Mouse (Mus musculus) limb, embryonic 13.5 days (tissue): ENCODE results near the gene Tfeb. TPM values are rescaled to one million over a fixed set of nuclear protein-coding genes. Genes with fewer than 3 reads are reported as not detected.

Source experiments
- ATAC-seq: fragments of 200-750 bp; cut with Nextera tagmentation; 2 replicates; pipeline ENCODE4 v1.8.0; 2017; ENCODE audit warnings: low read depth, moderate number of reproducible peaks, moderate TSS enrichment; ENCODE audit not compliant: low FRiP score
- H3K27ac ChIP-seq: fragments of 300-500 bp; sonication (generic); 2 replicates; pipeline ENCODE4 v1.5.1; 2015; ENCODE audit warnings: inconsistent platforms, mild to moderate bottlenecking, moderate library complexity
- H3K27me3 ChIP-seq: fragments of 300-500 bp; sonication (generic); 2 replicates; pipeline ENCODE4 v1.6.1; 2015; ENCODE audit warnings: mild to moderate bottlenecking, inconsistent platforms
- H3K36me3 ChIP-seq: fragments of 300-500 bp; sonication (generic); 2 replicates; pipeline ENCODE4 v1.6.1; 2015; ENCODE audit warnings: inconsistent platforms, mild to moderate bottlenecking, moderate library complexity
- H3K4me1 ChIP-seq: fragments of 300-500 bp; sonication (generic); 2 replicates; pipeline ENCODE4 v1.6.1; 2015; ENCODE audit warnings: inconsistent platforms
- H3K4me2 ChIP-seq: fragments of 300-500 bp; sonication (generic); replicated peaks from 2 replicates; pipeline ENCODE4 v1.6.1; 2015; ENCODE audit warnings: inconsistent platforms, mild to moderate bottlenecking, moderate library complexity
- H3K4me3 ChIP-seq: fragments of 300-500 bp; sonication (generic); 2 replicates; pipeline ENCODE4 v1.5.1; 2015; ENCODE audit warnings: moderate library complexity, mild to moderate bottlenecking, inconsistent platforms
- H3K9ac ChIP-seq: fragments of 300-500 bp; sonication (generic); 2 replicates; pipeline ENCODE4 v1.6.1; 2015; ENCODE audit warnings: mild to moderate bottlenecking, inconsistent platforms
- H3K9me3 ChIP-seq: fragments of 300-500 bp; sonication (generic); 2 replicates; pipeline ENCODE4 v1.6.1; 2016; ENCODE audit warnings: inconsistent platforms
- WGBS: fragments of 180-500 bp; shearing (Covaris S2); methylation state at CpG from one replicate; pipeline ENCODE4 v1.1.7; 2015; 5-methylcytosine and 5-hydroxymethylcytosine counted together
- polyA plus RNA-seq: library from polyadenylated mRNA; unstranded; fragments of >200 nt; fragmentation: Nextera tagmentation; extraction: Ambion mirVana; gene quantifications from 2 replicates; pipeline ENCODE4 v1.2.1, GENCODE M21; 2015

Tfeb gene
- polyA plus RNA-seq, 1 experiment from 2014 or later = 8.8 TPM

GRCm38 (mm10) chr17:47782486-47782885 is 45.7 kb downstream of the Tfeb start:
- Histone ChIP-seq H3K4me2 (no peak overlapping the region), H3K9me3 (peaks cover 4% of the 10 kb centered on the region; the same call in 1 of the 2 replicates), H3K4me3 (no peak overlapping the region), H3K4me1 (peaks cover 15% of the 10 kb centered on the region), H3K36me3 (no peaks in the 10 kb centered on the region), H3K27ac (no peak overlapping the region), H3K27me3 (peaks cover 7% of the 10 kb centered on the region; the same call in 1 of the 2 replicates), H3K9ac (no peak overlapping the region)
- ATAC-seq = no peak
- 85% methylated on average over 3 of the region's 3 CpGs for WGBS

GRCm38 (mm10) chr17:47783445-47784223 is 46.8 kb downstream of the Tfeb start:
- Histone ChIP-seq H3K27me3 (peaks cover 7% of the 10 kb centered on the region; the same call in 1 of the 2 replicates), H3K36me3 (no peaks in the 10 kb centered on the region), H3K9me3 (peaks cover 4% of the 10 kb centered on the region; the same call in 1 of the 2 replicates), H3K4me3 (no peak overlapping the region), H3K4me2 (no peak overlapping the region), H3K4me1 (peaks cover 27% of the 10 kb centered on the region), H3K9ac (no peak overlapping the region), H3K27ac (no peak overlapping the region)
- 63% methylated on average over 8 of the region's 8 CpGs for WGBS
- no peak for ATAC-seq

GRCm38 (mm10) chr17:47784411-47784810 is 47.6 kb downstream of the Tfeb start:
- 91% methylated on average over 6 of the region's 6 CpGs for WGBS
- Histone ChIP-seq H3K4me2 (no peak overlapping the region), H3K4me3 (no peak overlapping the region), H3K36me3 (no peaks in the 10 kb centered on the region), H3K27ac (no peak overlapping the region), H3K9me3 (peaks cover 4% of the 10 kb centered on the region; the same call in 1 of the 2 replicates), H3K27me3 (peaks cover 7% of the 10 kb centered on the region; the same call in 1 of the 2 replicates), H3K4me1 (peaks cover 33% of the 10 kb centered on the region), H3K9ac (no peak overlapping the region)
- ATAC-seq = no peak

- H3K9ac ChIP-seq = peak overlapping the region; percentile 43; the same call in 1 of the 2 replicates
- H3K27me3 ChIP-seq = peaks cover 10% of the 10 kb centered on the region; the same call in 1 of the 2 replicates
- peaks cover 4% of the 10 kb centered on the region; the same call in 1 of the 2 replicates for H3K36me3 ChIP-seq
- peak overlapping the region; percentile 77 for H3K27ac ChIP-seq
- H3K4me1 ChIP-seq = peaks cover 38% of the 10 kb centered on the region
- peak overlapping the region; percentile 34 for H3K4me2 ChIP-seq
- ATAC-seq = no peak
- 41% methylated on average over 8 of the region's 8 CpGs for WGBS
- peaks cover 2% of the 10 kb centered on the region; the same call in 1 of the 2 replicates for H3K9me3 ChIP-seq
- no peak overlapping the region for H3K4me3 ChIP-seq
Observed at GRCm38 (mm10) chr17:47787632-47788031, 50.8 kb downstream of the Tfeb start.

DNA sequence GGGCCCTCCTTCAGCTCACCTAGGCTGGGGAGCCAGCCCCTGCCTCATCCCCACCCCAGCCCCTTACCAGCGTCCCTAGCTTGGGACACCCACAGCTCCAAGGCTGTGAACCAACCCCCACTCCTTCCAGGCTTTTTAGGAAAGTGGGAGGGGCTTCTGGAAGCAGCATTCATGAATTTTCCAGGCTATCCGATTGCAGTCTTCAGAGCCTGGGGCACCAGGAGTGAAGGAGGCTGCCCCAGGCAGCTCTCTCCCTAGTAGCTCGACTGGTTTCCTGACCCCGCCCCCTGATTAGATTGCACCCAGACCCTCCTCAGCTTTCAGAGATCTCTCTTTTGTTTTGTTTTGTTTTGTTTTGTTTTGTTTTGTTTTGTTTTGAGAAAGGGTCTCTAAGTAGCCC is 51.5 kb downstream of the Tfeb start:
- Histone ChIP-seq H3K9me3 (no peaks in the 10 kb centered on the region), H3K4me3 (no peak overlapping the region), H3K36me3 (peaks cover 4% of the 10 kb centered on the region; the same call in 1 of the 2 replicates), H3K4me2 (peak overlapping the region; percentile 34), H3K4me1 (peaks cover 44% of the 10 kb centered on the region), H3K27ac (peak overlapping the region; percentile 77), H3K9ac (0 out of 2 replicates have a peak overlapping the region, but pooled peaks have one; percentile 43), H3K27me3 (peaks cover 10% of the 10 kb centered on the region; the same call in 1 of the 2 replicates)
- peak; percentile 26 for ATAC-seq
- WGBS = 2% methylated on average over 4 of the region's 4 CpGs

DNA sequence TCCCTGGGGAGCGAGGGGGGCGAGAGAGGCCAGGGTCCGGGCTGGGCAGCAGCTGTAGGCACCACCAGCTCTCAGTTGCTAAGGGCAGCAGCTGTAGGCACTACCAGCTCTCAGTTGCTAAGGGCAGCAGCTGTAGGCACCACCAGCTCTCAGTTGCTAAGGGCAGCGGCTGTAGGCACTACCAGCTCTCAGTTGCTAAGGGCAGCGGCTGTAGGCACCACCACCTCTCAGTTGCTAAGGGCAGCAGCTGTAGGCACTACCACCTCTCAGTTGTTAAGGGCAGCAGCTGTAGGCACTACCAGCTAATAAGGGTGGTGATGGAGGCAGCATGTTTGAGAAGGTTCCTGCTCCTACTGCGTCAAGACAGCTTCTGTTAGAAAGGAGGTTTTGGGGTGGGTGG is 52.2 kb downstream of the Tfeb start:
- Histone ChIP-seq H3K27me3 (peaks cover 10% of the 10 kb centered on the region; the same call in 1 of the 2 replicates), H3K4me1 (peaks cover 50% of the 10 kb centered on the region), H3K36me3 (peaks cover 4% of the 10 kb centered on the region; the same call in 1 of the 2 replicates), H3K9me3 (no peaks in the 10 kb centered on the region), H3K27ac (no peak overlapping the region; the same call in 1 of the 2 replicates), H3K9ac (no peak overlapping the region), H3K4me2 (no peak overlapping the region), H3K4me3 (no peak overlapping the region)
- ATAC-seq = no peak
- 65% methylated on average over 6 of the region's 6 CpGs for WGBS

- Histone ChIP-seq H3K36me3 (peaks cover 4% of the 10 kb centered on the region; the same call in 1 of the 2 replicates), H3K27ac (no peak overlapping the region), H3K27me3 (0 out of 2 replicates have a peak, but pooled peaks cover 4% of the 10 kb centered on the region), H3K9ac (0 out of 2 replicates have a peak overlapping the region, but pooled peaks have one; percentile 25), H3K9me3 (no peaks in the 10 kb centered on the region), H3K4me2 (no peak overlapping the region), H3K4me3 (no peak overlapping the region), H3K4me1 (peaks cover 54% of the 10 kb centered on the region)
- 19% methylated on average over 15 of the region's 15 CpGs for WGBS
- peak; percentile 60; the same call in 1 of the 2 replicates for ATAC-seq
Observed at GRCm38 (mm10) chr17:47792098-47792863, 55.5 kb downstream of the Tfeb start.

GRCm38 (mm10) chr17:47793377-47793776 is 56.5 kb downstream of the Tfeb start:
- H3K27ac ChIP-seq = no peak overlapping the region
- WGBS = 12% methylated on average over 9 of the region's 9 CpGs
- peaks cover 43% of the 10 kb centered on the region for H3K4me1 ChIP-seq
- no peak overlapping the region for H3K4me3 ChIP-seq
- no peaks in the 10 kb centered on the region for H3K9me3 ChIP-seq
- H3K4me2 ChIP-seq = no peak overlapping the region
- H3K9ac ChIP-seq = no peak overlapping the region
- peaks cover 4% of the 10 kb centered on the region; the same call in 1 of the 2 replicates for H3K36me3 ChIP-seq
- 0 out of 2 replicates have a peak, but pooled peaks cover 4% of the 10 kb centered on the region for H3K27me3 ChIP-seq
- peak; percentile 60 for ATAC-seq

DNA sequence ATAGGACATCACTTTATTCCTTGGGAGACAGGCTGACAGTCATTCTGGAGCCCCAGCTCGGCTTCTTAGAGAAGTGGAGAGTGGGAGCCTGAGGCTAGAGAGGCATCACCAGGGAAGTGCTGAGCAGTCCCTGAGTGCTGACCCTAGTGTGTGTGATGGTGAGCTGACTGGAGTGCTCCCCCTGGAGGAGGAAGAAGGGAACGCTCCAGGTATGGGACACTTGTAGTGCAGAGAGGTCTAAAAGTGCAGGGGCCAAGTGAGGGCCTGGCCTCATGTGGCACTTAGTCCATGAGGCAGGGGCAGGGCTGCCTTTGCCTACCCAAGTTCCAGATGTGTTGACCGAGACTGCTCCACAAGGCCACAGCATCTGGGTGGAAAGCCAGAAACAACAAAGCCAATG is 58.6 kb downstream of the Tfeb start:
- H3K9ac ChIP-seq = no peak overlapping the region
- peaks cover 34% of the 10 kb centered on the region for H3K4me1 ChIP-seq
- ATAC-seq = no peak
- H3K27ac ChIP-seq = no peak overlapping the region
- H3K4me3 ChIP-seq = no peak overlapping the region
- no peaks in the 10 kb centered on the region for H3K36me3 ChIP-seq
- H3K4me2 ChIP-seq = no peak overlapping the region
- 36% methylated on average over 3 of the region's 3 CpGs for WGBS
- H3K9me3 ChIP-seq = no peaks in the 10 kb centered on the region
- H3K27me3 ChIP-seq = 0 out of 2 replicates have a peak, but pooled peaks cover 4% of the 10 kb centered on the region

GRCm38 (mm10) chr17:47796156-47796816 is 59.5 kb downstream of the Tfeb start:
- H3K27me3 ChIP-seq = 0 out of 2 replicates have a peak, but pooled peaks cover 4% of the 10 kb centered on the region
- H3K27ac ChIP-seq = no peak overlapping the region
- no peak overlapping the region for H3K4me2 ChIP-seq
- H3K36me3 ChIP-seq = no peaks in the 10 kb centered on the region
- WGBS = 37% methylated on average over 16 of the region's 16 CpGs
- H3K9me3 ChIP-seq = no peaks in the 10 kb centered on the region
- no peak overlapping the region for H3K4me3 ChIP-seq
- H3K9ac ChIP-seq = no peak overlapping the region
- H3K4me1 ChIP-seq = peaks cover 34% of the 10 kb centered on the region
- no peak for ATAC-seq

DNA sequence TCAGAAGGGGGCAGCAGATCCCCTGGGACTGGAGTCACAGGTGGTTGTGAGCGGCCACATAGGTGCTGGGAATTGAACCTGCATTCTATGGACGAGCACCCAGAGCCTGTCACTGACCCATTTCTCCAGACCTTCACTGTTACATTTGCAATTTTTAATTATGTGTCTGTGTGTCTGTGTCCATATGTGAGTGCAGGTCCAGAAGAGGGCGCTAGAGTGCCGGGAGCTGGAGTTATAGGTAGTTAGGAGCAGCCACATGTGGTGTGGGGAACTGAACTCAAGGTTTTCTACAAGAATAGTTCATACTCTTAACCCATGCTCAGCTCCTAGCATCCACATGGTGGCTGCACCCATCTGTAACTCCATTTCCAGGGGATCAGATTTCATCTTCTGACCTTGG is 60.1 kb downstream of the Tfeb start:
- H3K9ac ChIP-seq = no peak overlapping the region
- no peak for ATAC-seq
- no peak overlapping the region for H3K27ac ChIP-seq

More for the DNA sequence above, 60.1 kb downstream of the Tfeb start:
- no peaks in the 10 kb centered on the region for H3K9me3 ChIP-seq
- no peaks in the 10 kb centered on the region for H3K36me3 ChIP-seq
- 65% methylated on average over 4 of the region's 4 CpGs for WGBS
- H3K4me3 ChIP-seq = no peak overlapping the region
- no peak overlapping the region for H3K4me2 ChIP-seq
- peaks cover 33% of the 10 kb centered on the region for H3K4me1 ChIP-seq
- H3K27me3 ChIP-seq = no peaks in the 10 kb centered on the region
